Mouse (Mus musculus) forebrain, postnatal 0 days (tissue): ENCODE data around the gene Cd59a. TPM values are rescaled to one million over a fixed set of nuclear protein-coding genes. Genes with fewer than 3 reads are reported as not detected.

Experiments used
- ATAC-seq: fragments of 200-750 bp; cut with Nextera tagmentation; 2 replicates; pipeline ENCODE4 v1.8.0; 2017; ENCODE audit warnings: mild to moderate bottlenecking, moderate library complexity
- DNase-seq: peaks from one replicate; pipeline ENCODE4 v3.0.0-alpha.2; 2015
- H3K27ac ChIP-seq: fragments of 300-500 bp; sonication (generic); 2 replicates; pipeline ENCODE4 v1.5.1; 2014; ENCODE audit warnings: low read depth, mild to moderate bottlenecking, antibody characterized with exemption, low read length, moderate library complexity, mixed read lengths
- H3K27me3 ChIP-seq: fragments of 300-500 bp; sonication (generic); 2 replicates; pipeline ENCODE4 v1.6.1; 2014; ENCODE audit warnings: mild to moderate bottlenecking, low read length, mixed read lengths; ENCODE audit not compliant: insufficient read depth
- H3K36me3 ChIP-seq: fragments of 300-500 bp; sonication (generic); 2 replicates; pipeline ENCODE4 v1.6.1; 2014; ENCODE audit warnings: mild to moderate bottlenecking, moderate library complexity; ENCODE audit not compliant: insufficient read depth
- H3K4me1 ChIP-seq: fragments of 300-500 bp; sonication (generic); 2 replicates; pipeline ENCODE4 v1.6.1; 2014; ENCODE audit warnings: antibody characterized with exemption; ENCODE audit not compliant: insufficient read depth
- H3K4me2 ChIP-seq: fragments of 300-500 bp; sonication (generic); 2 replicates; pipeline ENCODE4 v1.6.1; 2014; ENCODE audit warnings: low read depth, mild to moderate bottlenecking, moderate library complexity
- H3K4me3 ChIP-seq: fragments of 300-500 bp; sonication (generic); 2 replicates; pipeline ENCODE4 v1.5.1; 2014; ENCODE audit warnings: low read depth, low read length, mixed read lengths
- H3K9ac ChIP-seq: fragments of 300-500 bp; sonication (generic); 2 replicates; pipeline ENCODE4 v1.6.1; 2014; ENCODE audit warnings: mild to moderate bottlenecking
- H3K9me3 ChIP-seq: fragments of 300-500 bp; sonication (generic); 2 replicates; pipeline ENCODE4 v1.6.1; 2016; ENCODE audit warnings: low read length
- CTCF ChIP-seq: sonication (generic); IDR thresholded peaks from 2 replicates; pipeline ENCODE4 v1.5.1; 2016; ENCODE audit warnings: antibody characterized with exemption, control low read depth, low read depth
- WGBS: fragments of 180-500 bp; shearing (Covaris S2); extraction: QIAGEN DNeasy Blood & Tissue Kit; methylation state at CpG from one replicate; pipeline ENCODE4 v1.1.7; 2014; 5-methylcytosine and 5-hydroxymethylcytosine counted together
- polyA plus RNA-seq: library from polyadenylated mRNA; unstranded; fragments of >200 nt; fragmentation: Nextera tagmentation; extraction: Ambion mirVana; gene quantifications from 2 replicates; pipeline ENCODE4 v1.2.1, GENCODE M21; 2015
- total RNA-seq: library from RNA; depleted of rRNA; stranded (reverse); fragments of >200 nt; gene quantifications from 2 replicates; pipeline ENCODE4 v1.2.3, GENCODE M21; 2014

Cd59a gene
- total and polyA plus RNA-seq, 2 experiments from 2014 or later = 5.2 to 11.0 TPM

DNA sequence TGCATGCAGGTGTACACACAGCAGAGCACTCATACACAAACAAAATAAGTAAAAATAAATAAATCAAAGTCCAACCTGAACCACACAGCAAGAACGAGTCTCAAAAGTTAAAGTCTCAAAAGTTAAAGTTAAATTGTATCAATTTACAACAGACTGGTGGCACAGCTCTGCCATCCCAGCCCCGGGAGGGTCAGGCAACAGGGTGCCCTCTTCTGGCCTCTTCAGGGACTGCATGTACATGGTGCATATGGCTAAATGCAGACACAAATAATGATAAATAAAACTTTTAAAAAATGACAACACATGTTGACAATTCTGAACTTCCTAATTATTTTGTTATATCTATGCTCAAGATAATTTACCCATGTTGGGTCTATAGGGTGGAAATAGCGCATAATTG is 35.4 kb downstream of the Cd59a start:
- 60% methylated on average over 3 of the region's 3 CpGs for WGBS
- H3K27me3 ChIP-seq = no peaks in the 10 kb centered on the region
- no peak overlapping the region for H3K9ac ChIP-seq
- H3K4me3 ChIP-seq = no peak overlapping the region
- TF ChIP-seq CTCF = peak; percentile 60
- no peaks in the 10 kb centered on the region for H3K36me3 ChIP-seq
- DNase-seq (no peak), ATAC-seq (no peak)
- no peaks in the 10 kb centered on the region for H3K9me3 ChIP-seq
- no peak overlapping the region for H3K4me2 ChIP-seq
- no peak overlapping the region for H3K27ac ChIP-seq
- H3K4me1 ChIP-seq = no peaks in the 10 kb centered on the region

- no peak overlapping the region for H3K27ac ChIP-seq
- H3K4me2 ChIP-seq = no peak overlapping the region
- no peaks in the 10 kb centered on the region for H3K4me1 ChIP-seq
- ATAC-seq = no peak
- TF ChIP-seq CTCF = no peak
- H3K36me3 ChIP-seq = no peaks in the 10 kb centered on the region
- no peaks in the 10 kb centered on the region for H3K27me3 ChIP-seq
- no peak for DNase-seq
- WGBS = 77% methylated on average over 7 of the region's 7 CpGs
- H3K9ac ChIP-seq = no peak overlapping the region
- H3K4me3 ChIP-seq = no peak overlapping the region
- H3K9me3 ChIP-seq = no peaks in the 10 kb centered on the region
Measured at GRCm38 (mm10) chr2:104132266-104132859, 36.8 kb downstream of the Cd59a start.

DNA sequence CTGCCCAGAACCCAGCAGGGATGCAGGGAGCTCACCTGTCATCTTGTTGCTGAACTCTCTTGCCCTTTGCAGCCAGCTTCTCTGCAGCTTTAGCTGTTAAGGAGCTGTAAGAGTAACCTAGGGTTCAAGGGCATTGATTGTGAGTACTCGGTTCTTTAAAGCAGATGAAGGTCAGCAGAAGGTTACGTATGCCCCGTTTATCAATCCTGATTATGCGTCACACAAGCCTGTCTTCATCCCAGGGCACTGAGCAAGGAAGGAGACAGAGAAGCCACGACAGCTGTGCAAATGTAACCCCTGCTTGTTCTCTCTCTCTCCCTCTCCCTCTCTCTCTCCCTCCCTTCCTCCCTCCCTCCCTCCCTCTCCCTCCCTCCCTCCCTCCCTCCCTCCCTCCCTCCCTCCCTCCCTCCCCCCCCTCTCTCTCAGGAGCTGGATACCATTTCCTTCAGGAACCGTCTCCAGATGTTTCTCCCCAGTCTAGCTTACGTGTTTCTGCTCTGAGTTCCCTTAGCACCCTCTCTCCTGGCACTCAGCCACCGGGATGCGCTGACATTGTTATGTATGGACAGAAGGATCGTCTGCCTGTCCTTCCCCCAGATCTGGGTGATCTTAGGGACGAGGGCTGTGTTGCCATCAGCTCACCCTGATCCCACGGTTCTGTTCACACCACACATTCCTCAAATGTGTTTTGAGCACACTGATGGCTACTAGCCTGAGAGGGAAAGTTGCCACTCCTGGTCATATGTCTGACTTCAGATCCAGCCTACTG is 37.6 kb downstream of the Cd59a start:
- Histone ChIP-seq H3K9ac (no peak overlapping the region), H3K4me1 (no peaks in the 10 kb centered on the region), H3K27ac (no peak overlapping the region), H3K36me3 (no peaks in the 10 kb centered on the region), H3K9me3 (no peaks in the 10 kb centered on the region), H3K27me3 (no peaks in the 10 kb centered on the region), H3K4me3 (no peak overlapping the region), H3K4me2 (no peak overlapping the region)
- no peak for TF ChIP-seq CTCF
- ATAC-seq (no peak), DNase-seq (no peak)
- WGBS = 47% methylated on average over 12 of the region's 12 CpGs

- peak; percentile 83 for ATAC-seq
- no peaks in the 10 kb centered on the region for H3K4me1 ChIP-seq
- peak; percentile 97 for TF ChIP-seq CTCF
- H3K4me3 ChIP-seq = no peak overlapping the region
- no peak overlapping the region for H3K9ac ChIP-seq
- no peak overlapping the region for H3K4me2 ChIP-seq
- H3K36me3 ChIP-seq = no peaks in the 10 kb centered on the region
- no peaks in the 10 kb centered on the region for H3K27me3 ChIP-seq
- H3K9me3 ChIP-seq = no peaks in the 10 kb centered on the region
- peak; percentile 91 for DNase-seq
- WGBS = 47% methylated on average over 8 of the region's 8 CpGs
- no peak overlapping the region for H3K27ac ChIP-seq
Measured at GRCm38 (mm10) chr2:104134150-104135056, 38.8 kb downstream of the Cd59a start.

- WGBS = 74% methylated on average over 2 of the region's 2 CpGs
- ATAC-seq (no peak), DNase-seq (no peak)
- Histone ChIP-seq H3K4me3 (no peak overlapping the region), H3K27me3 (no peaks in the 10 kb centered on the region), H3K27ac (no peak overlapping the region), H3K9ac (no peak overlapping the region), H3K4me2 (no peak overlapping the region), H3K36me3 (no peaks in the 10 kb centered on the region), H3K4me1 (no peaks in the 10 kb centered on the region), H3K9me3 (no peaks in the 10 kb centered on the region)
- no peak for TF ChIP-seq CTCF
Measured at GRCm38 (mm10) chr2:104135920-104136319, 40.3 kb downstream of the Cd59a start.

GRCm38 (mm10) chr2:104142140-104142539 is 46.5 kb downstream of the Cd59a start:
- no peak overlapping the region for H3K4me3 ChIP-seq
- no peaks in the 10 kb centered on the region for H3K4me1 ChIP-seq
- 90% methylated on average over 8 of the region's 8 CpGs for WGBS
- no peak for TF ChIP-seq CTCF
- DNase-seq (no peak), ATAC-seq (no peak)
- H3K9ac ChIP-seq = no peak overlapping the region
- no peaks in the 10 kb centered on the region for H3K9me3 ChIP-seq
- 0 out of 2 replicates have a peak, but pooled peaks cover under 1% of the 10 kb centered on the region for H3K36me3 ChIP-seq
- H3K27me3 ChIP-seq = no peaks in the 10 kb centered on the region
- no peak overlapping the region for H3K4me2 ChIP-seq
- H3K27ac ChIP-seq = no peak overlapping the region
